Mouse (Mus musculus) activated CD4-positive, CD25-positive, alpha-beta regulatory T cell, adult 4 months (primary cell): ENCODE results near the gene Crb1. TPM values are rescaled to one million over a fixed set of nuclear protein-coding genes. Genes with fewer than 3 reads are reported as not detected.
"Not testable (repeated sequence)": the region's sequence is repeated elsewhere in the genome, so short reads cannot be mapped to it uniquely, and the experiment has no call there.

Experiments used
- ATAC-seq: one replicate; pipeline ENCODE4 v1.8.0; 2017
- polyA plus RNA-seq, 2 experiments: library from polyadenylated mRNA; unstranded; fragments of 100-300 nt; shearing (Covaris generic); gene quantifications; one replicate each; pipeline ENCODE4 v1.2.1; 2017

The Crb1 gene
- polyA plus RNA-seq, 2 experiments from 2014 or later: not detected

DNA sequence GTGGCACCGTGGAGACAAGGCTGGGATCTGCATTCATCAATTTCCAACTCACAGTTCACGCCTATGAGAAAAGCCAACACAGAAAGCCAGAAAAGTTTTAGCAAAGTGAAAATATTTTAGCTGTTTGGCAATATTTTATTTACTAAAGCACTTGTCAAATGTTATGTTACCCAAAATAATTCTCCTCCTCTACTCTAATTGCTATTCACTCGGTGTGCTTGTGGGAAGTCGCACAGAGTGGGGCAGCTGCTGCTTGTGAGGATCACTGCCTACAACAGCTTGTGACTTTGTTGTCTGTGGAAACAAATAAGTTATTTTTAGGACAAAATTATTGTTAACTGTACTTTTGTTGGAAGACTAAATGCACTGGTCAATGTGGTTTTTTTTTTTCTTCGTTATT is 48.6 kb downstream of the Crb1 start:
- ATAC-seq: no peak

DNA sequence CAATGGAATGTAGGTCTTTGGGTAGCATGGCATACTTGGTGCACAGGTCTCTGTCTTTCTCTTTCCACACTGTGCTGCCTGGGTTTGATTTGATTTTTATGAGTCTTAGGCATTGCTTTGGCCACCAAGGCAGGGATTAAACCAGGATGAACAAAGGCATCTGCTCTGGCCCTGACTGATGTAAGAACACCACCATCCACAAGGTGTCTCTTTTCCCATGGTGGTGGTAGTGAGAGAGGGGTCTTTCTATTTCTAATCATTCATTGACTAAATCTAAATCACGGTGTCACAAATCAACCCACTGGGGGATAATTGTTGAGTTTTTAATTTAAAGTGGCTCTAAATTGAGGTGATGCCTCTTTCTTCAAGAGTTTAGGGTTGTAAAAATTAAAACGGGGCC is 51.5 kb downstream of the Crb1 start:
- ATAC-seq: no peak

DNA sequence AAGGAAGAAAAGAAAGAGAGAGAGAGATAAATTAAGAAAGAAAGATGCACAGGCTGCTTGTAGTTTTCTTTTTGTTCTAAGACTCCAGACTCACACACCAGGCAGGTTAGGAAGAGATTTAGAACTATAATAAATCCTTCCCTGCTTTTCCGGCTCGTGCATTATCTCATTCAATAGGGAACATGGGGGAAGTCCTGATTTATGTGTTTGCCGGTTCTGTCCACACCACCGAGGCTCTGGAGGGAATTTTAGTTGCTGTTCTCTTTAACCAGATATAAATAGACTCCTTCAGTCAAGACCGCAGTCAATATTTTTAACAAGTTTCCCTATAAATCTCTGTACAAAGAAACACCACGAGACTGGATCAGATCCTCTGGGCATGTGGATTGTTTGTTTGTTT is 57.1 kb downstream of the Crb1 start:
- ATAC-seq: no peak

DNA sequence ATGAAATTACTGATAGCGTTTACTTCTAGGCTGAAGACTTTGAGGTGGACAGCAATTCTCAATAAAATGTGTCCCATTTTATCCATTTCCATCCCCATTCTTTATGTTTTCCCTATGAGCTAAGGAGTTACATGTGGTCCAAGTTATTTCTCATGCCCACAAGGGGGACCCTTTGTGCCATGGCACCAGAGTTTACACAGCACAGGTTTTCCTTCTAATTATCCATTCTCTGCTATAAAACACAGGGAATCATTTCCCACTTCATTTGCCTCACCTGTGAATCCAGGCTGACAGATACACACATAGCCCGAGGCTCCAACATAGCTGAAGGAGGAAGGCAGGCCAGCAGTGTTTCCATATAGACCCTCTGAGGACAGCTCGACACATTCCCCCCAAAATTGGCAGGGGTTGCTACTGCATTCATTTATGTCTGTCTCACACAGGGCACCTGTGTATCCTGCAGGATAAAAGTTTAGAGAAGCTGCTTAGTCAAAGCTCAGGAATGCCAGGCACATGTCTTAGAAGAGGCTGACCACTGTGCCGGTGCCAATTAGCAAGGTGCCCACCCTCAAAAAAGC is 62.5 kb downstream of the Crb1 start:
- no peak for ATAC-seq

DNA sequence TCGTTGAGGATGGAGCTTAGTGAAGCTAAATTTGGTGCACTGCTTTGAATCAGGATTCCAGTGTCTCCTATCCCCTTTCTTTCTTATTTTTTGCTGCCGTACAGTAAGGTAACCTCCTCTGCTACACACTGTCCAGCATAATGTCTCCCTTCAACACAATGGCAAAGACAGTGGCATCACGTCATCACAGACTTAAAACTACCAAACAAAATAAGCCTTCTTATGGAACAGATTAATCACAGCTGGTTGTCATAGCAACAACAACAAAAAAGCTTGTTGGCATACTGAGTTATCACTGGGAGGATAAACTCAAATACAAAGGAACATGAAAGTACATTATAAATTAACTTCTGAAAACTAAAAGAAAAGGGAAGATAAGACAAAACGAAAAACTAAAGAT is 68.0 kb downstream of the Crb1 start:
- no peak for ATAC-seq

DNA sequence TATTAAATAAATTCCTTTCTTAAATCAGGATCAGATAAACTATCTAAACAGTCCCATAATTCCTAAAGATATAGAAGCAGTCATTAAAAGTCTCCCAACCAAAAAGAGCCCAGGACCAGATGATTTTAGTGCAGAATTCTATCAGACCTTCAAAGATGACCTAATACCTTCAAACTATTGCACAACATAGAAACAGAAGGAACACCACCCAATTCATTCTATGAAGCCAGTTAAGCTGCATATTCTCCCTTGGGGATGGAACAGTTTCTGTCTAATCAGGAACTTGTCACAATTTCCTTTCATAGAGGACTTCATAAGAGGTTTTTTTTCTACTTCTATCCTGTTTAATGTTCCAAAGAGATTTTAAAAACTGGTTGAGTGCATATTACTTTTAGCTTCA is 74.4 kb downstream of the Crb1 start:
- ATAC-seq: not testable (repeated sequence)

DNA sequence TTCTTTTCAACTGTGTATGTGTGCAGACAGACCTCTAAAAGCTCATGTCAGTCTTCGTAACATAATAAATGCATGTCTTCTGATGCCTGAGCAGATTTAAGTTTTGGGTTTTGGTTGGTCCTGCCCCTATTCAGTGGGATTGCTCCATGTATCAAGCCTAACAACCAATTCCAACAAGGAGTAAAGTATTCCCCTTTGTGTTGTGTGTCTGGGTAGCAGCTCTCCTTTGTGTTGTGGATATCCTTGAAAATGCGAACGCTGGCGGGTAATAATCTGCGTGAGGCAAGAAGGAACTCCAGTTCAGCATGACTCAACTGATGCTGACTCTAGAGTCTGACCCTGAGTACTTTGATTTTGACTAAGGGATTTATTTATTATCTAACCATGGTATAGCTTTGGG is 75.1 kb downstream of the Crb1 start:
- ATAC-seq: no peak

DNA sequence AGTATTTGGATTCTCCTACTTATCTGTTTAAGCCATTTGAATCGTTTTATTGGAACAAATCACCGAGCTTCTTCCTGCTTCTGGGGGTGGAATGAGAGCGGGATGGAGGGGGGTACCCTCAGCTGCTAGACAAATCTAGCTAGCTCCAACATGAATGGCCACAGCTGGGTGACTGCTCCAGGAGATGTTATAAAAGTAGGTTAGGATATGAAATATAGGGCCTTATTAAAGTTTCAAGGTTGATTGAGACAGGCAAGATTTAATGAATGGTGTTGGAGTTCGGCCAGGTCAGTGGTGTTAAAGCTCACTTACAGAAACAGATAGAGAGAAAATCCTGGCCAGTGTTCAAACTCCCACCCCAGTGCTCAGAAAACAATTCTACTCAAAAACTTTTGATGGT is 84.9 kb downstream of the Crb1 start:
- ATAC-seq: no peak

DNA sequence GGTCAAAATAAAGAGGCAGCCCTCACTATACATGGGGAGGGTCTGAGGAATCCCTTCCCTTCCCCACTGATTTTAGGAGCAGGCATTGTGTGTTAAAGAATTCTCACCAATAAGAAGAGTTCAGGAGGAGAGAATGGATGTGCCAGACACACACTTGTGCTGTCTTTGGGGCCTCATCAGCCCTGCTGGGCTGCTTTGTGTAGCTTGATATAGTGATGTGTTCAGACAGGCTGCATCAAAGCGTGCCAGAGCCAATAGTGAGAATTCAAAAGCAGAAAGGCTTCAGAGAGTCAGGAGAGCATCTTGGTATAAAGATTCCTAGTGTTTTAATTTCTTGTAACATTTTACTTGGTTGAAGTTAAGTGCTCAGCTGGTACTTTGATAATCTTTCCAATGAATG is 85.3 kb downstream of the Crb1 start:
- no peak for ATAC-seq

DNA sequence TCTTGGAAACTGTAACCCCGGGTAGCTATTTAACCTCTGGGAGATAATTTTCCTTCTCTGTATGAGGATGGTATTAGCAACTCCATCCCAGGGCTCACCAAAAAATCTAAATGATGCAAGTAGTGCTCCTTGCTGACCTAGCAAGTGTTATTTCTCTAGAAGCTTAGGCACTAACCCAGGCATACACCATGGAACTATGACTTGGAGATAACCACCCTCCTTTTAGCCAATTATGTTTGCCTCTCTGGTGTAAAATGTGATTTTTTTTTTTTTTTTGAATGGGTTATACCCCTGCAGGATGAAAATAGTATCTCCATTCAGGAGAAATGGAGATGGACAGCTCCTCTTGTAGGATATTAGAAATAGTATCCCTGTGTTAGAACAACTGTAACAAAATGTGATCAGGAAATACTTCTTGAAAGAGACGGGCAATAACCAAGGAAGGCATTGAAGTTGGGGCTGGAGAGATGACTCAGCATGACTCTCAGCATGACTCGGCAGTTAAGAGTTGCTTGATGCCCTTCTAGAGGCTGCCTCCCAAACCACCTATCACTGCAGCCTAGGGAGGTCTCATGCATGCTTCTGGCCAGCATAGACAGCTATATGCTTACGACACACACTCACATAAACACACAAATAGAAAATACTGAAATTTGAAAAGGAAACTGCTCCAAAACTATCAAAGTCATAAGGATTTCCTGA is 100.1 kb downstream of the Crb1 start:
- no peak for ATAC-seq

DNA sequence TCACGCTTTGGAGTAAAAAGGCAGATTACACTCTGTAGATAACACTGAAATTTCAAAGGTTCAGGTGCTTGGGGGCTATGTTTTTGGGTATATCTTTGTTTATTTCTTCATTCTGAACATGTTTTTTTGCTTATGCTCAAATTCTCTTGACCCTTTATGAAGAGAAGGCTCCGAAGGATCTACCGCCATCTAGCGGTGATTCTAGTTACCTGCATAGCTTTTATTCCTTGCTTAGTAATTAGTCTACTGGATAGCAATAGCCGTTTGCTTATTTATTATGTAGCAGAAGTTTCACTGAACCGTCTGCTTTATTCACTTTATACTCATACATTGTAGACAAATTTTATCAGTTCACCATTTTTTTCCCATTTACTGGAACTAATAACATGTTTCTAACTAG is 109.1 kb downstream of the Crb1 start:
- ATAC-seq: peak; percentile 54

DNA sequence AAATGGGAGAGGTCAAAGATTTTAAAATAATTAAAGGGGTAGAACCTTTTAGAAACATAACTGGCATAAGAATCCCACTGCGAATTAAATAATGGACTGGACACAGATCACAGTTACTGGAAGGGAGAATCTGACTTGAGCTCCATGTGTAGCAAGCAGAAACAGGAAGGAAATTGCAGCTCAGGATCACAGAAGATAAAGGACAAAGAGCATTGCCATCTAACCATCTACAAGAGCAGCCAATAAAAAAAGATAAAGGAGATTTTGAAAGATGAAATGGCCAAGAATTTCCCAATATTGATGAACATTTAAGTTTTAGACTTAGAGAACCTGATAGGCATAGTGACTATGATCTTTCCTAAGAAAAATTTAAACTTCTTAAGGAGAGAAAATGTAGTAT is 112.7 kb downstream of the Crb1 start:
- ATAC-seq: no peak

DNA sequence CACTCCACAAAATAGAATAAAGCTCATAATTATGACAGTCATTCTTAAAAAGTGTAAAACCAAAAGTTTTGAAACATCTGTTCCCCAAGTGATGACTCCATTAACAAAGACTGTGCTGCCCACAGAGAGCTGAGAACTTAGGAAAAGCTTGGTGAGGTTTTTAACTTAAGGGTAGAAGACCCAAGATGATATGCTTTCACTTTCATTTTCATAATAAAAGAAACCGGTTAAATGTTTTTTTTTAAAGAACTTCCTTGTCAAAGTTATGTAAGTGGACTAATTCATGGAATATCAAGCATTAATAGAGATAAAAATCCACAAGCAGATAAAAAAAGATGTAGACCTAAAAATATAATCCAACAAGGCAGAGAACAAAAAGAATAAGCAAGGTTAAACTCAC is 113.7 kb downstream of the Crb1 start:
- ATAC-seq: no peak

DNA sequence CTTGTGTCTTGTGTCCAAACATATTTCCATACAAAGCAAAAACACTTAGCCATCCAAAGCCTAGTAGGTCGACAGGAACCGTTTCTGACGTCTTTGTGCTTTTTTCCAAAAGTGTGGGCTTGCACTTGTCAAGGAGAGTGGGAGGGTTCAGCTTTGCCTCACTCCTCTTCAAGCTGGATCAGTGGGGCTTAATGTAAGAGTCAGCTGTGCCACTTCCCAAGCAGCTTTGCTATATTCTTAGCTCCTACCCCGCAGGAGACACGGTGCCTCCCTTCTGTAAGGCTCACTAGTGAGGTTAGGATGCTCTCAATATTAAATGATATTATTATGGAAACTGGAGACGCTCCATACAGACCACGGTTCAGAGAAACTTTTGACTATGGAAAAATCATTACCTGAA is 121.3 kb downstream of the Crb1 start:
- no peak for ATAC-seq

DNA sequence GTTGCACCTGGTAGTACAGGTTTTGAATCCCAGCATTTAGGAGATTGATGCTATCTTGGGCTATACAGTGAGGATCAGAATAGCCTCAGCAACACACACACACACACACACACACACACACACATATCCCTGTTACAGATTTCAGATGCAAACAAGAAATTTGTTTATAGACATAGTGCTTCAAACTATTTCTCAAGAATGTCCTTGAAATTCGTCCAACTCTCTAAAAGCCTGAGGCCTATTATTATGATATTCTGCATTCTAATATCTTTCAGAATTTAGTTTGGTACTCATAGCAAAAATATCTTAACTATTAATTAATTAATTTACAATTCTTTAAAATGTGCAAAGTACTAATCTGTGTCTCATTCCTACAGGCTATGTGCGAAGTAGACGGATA is 124.9 kb downstream of the Crb1 start:
- no peak for ATAC-seq

DNA sequence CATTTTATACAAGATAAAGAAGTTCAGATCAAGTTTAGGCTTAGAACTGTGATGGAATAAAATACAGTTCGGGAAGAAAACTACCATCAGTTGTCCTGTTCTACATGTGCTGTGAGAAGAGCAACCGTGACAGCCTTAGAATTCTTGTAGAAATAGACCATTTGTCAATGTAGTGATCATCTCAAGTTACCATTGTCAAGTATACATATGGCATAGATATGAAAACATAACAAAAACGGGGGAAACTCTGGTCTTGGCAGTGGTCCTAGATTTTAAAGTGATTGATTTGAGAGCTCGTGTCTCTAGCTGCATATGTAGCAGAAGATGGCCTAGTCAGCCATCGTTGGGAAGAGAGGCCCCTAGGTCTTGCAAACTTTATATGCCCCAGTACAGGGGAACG is 127.7 kb downstream of the Crb1 start:
- no peak for ATAC-seq

DNA sequence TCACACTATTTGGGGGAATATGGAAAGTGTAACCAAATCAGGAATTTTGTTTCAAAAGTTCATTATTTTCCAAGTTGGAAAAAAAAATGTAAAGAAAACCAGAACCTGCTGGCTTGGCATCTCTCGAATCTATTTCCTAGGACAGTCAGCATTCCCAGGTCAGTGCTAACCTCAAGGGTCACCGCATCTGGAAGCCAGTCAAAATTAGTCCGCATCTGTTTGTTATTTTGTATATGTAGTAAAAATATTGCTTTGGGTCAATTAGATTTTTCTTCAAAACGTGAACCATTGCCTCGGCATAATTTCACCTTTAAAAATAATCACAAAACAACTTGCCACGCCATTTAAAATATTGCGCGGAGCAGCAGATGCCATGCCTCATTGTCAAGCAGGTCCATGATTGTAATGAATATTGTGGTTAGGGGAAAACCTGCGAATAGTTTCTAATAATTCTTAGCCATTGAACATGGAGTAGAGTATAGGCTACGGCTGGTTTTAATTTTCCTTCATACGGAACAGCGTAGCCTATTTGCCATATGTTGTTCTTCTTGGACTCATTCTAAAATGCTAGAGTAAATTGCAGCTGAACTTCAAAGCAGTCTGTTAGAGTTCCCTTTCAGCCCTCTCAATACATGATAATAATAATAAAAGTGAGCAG is 130.0 kb downstream of the Crb1 start:
- ATAC-seq: no peak

DNA sequence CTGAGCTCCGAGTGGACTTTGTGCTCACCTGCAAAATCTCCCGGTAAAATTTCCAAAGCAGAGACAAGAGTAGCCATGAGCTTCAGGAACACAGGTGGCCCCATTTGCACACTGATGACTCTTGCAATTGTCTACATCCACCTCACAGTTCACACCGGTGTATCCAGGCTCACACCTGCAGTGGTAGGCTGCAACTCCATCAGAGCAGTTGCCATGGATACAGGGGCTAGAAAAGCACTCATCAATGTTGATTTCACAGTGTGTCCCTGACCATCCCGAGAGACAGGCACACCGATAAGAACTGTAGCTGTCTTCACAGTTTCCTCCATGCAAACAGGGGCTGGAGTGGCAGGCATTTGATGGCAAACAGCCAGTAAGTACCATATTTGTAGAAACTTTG is 140.1 kb downstream of the Crb1 start:
- ATAC-seq: no peak

DNA sequence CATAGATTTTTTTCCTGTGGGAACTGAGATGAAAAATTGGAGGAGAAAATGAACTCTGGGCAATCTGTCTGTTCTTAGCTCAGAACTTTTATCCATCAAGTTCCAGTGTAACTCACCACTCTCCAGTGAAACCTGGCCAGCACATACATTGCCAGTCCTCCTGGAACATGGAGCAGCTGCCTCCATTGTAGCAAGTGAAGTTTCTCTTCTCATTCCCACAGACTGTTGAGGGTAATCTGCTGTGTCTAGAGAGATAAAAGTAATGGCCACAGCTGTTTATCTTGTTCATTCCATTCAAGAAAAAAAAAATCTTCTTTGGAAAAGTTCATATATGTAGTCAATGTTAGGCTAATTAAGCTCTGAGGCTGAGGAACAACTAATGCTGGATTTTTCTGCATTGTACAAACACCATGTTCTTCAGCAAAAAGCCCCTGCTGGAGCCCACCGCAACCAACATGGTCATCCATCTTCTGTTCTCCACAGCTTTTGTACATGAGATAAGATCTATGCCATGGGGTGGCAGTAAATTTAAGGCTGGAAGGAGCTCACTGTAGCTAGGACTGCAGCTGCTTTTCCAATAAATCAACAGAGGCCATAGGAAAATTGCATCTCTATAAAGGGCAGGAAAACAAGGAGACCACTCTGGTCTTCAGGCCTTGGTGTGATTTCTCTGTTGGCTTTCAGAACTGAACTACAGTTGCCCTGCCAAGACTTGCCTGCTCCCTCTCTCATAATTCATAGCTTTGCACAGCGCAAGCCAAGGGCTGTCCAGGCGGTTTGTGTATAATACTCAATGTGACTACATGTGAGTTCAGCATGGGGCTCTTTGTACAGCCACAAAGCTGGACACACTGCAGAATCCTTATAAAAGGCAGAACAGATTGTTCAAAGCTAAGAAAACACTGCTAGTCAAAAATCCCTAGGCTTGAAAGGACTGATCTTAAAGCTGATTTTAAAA is 142.0 kb downstream of the Crb1 start:
- ATAC-seq: no peak

DNA sequence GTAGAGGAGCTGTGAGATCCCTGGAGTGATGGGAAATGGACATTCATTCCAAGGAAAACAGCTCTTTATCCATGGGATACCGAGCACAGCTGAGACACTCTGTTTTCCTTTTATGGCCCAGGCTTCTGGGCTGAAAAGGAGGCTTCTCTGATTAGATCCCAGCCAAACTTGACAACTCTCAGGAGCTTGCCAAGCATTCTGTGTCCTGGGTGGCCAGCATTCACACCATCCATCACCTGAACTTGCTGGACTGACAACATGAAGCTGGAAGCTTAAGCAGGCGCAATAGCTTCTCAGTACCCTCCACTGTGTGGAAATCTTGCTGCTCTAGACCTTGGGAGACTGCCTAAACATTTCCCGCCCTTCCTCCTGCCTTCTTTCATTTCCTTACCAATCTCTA is 144.3 kb downstream of the Crb1 start:
- no peak for ATAC-seq

DNA sequence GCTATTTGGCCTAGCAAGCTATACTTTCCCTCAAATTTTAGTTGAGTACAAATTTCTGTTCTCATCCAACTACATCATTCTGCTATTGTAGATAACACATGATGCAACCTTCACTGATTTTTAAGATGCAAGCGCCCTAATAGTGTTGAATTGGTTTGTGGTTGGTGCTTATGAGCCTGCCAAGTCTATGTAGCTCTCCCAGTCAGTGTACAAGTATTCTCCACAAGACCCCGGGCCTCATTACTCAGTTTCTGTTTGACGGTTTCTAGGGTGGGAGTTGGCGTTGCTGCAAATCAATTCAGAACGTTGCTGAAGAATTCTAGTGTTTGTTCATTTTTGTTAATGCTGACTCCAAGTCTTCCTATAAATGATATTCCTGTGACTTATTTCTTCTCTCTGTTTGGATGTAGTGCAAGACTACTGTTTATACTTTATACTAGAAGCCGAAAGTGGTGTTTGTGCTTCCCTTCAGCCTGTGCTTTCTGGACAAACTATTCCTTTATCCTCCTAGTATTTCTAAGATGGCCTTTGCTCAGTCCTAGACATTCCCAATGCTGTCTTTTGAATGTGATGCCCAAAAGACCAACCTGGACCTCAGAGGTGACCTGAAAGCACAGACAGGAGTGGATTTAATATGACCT is 152.5 kb downstream of the Crb1 start:
- no peak for ATAC-seq

DNA sequence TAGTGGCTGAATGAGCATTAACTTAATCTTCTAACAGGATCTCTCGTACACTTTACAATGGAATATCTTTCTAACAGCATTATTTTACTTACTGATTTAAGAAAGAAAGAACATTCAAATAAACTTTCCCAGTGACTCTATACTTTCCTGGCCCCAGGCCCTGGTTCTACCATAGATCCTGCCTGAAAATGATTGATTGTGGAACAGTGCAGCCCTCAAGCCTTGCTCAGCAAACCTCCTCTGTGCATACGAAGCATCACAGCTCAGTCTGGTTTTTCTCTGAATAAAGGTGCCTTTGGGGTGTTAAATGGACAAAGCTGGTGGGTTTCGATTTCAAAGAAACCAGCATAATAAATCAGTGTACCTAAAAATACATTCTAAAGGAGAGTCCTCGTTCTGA is 153.1 kb downstream of the Crb1 start:
- no peak for ATAC-seq

DNA sequence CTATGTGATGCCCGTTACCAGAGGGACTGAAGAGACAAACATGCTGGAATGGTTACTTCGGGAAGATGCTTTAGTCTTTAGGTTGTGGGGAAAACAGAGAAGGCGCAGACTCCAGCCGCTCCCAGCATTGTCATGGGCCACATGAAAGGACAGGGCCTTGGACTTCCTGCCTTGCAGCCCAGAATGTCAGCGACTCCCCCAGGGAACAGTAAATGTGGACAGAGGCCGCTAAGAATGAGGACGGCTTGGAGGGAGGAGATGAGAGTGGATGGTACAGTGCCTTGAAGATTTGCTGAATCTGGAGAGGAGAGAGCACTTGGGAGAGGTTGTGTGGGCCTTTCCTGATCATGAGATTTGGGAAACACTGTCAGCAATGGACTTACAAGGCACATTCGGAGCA is 161.6 kb downstream of the Crb1 start:
- no peak for ATAC-seq
